Mouse (Mus musculus) heart, adult 11 months (tissue): ENCODE results near the gene Bcas1.
A peak's percentile ranks its signal among the peaks of the same experiment; 100 is the strongest.
"Not testable (repeated sequence)": the region's sequence is repeated elsewhere in the genome, so short reads cannot be mapped to it uniquely, and the experiment has no call there.

Experiments used
- DNase-seq: peaks from one replicate; pipeline ENCODE4 v3.0.0; 2022

Gene Bcas1

DNA sequence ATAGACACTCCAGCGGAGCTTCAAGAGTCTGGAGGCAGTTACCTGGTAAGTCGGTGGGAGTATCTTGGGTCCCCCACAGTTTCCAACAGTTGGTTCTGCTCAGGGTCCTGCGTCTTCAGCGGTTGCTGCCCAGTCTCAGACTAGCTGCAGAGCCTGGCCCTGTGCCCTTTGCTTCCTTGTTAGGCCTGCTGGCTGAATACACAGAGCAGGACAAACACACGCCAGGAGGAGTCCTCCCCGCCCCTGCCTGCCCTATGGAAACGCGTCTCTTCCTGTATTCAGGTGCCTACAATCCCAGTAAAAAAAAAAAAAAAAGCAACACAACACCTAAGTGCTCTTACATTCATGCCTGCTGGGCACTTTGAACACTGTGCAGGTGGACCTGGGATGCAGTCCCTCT, at the start of gene Bcas1:
TSS of gene Bcas1 (minus strand) at position 142 of the 400 bp plus-strand sequence.
- no peak for DNase-seq

DNA sequence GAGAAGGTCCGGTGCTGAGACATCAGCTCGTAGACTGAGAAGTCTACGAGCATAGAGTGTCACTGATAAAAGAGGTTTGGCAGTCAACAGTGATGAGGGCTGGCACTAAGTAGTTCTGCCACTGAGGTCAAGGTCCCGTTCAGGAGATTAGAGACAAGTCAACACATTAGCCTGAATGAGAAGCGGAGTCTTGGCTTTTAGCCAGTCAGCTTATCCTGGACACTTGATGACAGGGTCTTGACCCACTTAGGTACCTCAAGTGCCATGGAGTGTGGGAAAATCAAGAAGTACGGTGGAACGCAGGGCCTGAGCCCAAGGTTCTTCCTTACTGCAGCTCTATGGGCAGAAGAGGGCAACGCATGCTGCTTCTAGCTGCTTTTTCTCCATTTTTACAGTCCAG, 49.0 kb upstream of the Bcas1 start:
- no peak for DNase-seq

DNA sequence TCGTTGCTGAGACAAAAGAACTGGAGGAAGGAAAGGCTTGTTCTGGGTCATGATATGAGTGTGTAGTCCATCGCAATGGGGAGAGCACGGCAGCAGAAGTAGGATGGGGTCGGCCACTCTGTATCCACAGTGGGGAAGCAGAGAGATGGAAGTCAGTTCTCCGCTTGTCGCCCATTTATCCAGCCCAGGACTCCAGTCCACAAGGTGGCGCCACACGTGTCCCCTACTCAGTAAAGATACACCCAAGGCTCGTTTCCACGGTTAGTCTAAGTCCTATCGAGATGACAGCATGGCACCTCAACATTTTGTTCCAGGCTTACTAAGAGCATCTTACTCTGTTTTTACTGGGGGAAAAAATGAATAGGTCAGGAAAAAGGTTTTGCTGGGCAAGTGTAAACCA, 48.6 kb upstream of the Bcas1 start:
- DNase-seq = no peak

DNA sequence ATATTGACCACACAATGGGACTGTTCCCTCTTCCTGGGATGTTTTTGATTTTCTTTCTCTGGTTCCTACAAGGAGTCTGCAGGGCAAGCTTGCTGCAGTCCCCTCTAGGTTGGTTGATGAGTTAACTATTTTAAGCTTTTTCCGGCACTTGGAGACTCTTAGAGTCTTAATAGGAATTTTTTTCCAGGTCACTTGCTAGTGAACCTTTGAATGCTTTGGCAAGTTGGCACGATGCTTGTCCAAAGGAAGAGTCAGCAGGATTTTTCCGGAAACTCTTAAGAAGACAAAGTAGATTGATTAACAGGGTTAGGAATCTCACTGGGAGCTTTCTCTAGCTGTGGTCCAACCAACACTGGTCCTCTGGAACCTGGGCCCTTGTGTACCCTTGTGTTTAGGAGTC, 47.5 kb upstream of the Bcas1 start:
- DNase-seq = no peak

DNA sequence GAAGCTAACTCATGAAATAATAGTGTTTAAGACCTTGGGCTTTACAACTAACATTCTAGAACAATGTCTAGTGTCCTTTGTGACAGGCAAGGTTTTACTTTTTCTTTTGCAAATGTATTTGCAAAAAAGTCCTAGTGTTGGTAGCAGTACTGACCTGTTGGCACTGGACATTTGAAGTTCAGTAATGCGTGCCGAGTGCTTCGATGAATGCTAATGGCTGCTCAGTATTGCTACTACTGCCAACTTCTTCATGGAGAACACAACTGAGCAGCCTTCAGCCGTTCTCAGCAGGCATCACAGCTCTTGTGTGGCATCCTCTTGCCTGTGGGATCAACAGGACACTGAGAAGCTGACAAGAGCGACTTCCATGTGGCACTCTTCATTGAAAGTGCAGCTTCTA, 46.5 kb upstream of the Bcas1 start:
- no peak for DNase-seq

DNA sequence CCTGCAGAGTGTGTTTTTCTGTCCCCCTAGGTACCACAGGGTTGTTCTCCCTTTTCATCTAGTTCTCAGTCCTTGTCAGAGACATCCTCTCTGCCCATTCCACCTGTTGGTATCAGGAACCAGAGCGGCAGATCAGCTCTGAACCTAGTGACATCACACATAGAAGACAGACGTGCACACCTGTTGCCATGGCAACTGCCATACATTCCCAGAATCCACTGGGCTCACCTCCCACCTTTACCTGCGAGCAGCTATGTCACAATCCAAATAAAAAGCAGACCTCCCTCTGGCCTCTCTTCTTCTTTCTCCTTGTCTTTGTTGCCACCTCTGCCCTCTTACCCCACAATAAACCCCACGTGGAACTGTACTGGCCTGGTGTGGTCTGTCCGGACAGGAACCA, 42.9 kb upstream of the Bcas1 start:
- DNase-seq = peak; percentile 71

DNA sequence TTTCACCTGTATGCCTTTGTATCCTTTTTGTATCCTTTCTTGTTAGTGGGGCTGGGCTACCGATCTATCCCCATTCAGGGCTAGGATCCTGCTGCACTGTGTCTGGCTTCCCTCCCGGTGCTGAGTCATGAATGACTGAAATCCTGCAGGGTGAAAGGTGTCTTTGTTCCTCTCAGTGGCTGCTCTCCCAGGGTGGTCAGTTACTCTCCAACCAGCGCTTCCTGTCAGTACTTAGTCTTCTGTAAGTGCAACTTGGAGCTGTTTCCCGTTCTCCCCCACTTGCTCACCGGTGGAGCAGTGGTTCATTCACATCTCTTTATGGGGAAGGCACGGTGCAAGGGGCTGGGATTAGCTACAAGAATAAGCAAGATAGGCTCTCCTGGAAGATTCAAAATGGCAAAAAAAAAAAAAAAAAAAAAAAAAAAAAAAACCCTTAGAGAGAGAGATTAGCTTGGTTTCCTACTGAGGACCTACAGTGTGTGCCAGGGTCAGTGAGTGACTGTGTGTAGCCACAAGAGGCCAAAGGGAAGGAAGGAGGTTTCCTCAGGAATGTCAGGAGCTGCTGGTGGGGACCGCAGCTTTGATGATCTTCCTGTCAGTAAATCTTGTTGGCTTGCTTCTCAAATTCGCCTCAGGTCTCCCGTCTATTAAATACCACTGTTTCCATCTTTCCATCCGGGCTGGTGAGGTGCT, 42.1 kb upstream of the Bcas1 start:
- DNase-seq = peak; percentile 83

DNA sequence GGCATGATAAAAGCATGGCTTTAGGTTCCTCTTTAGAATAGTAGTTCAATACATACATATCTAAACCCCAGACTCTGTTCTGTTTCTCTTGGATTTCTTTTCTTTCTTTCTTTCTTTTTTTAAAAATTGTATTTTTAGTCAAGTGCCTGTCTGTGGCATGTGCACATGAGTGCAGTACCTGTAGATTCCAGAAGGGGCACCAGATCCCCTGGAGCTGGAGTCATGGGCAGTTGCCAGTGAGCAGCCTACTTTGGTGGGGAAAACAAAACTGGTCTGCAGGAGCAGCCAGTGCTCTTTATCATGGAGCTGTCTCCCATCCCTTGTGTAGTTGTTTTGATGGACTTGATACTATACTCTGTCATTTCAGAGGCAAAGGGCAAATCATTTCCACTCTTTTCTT, 40.4 kb upstream of the Bcas1 start:
- DNase-seq = peak; percentile 48

DNA sequence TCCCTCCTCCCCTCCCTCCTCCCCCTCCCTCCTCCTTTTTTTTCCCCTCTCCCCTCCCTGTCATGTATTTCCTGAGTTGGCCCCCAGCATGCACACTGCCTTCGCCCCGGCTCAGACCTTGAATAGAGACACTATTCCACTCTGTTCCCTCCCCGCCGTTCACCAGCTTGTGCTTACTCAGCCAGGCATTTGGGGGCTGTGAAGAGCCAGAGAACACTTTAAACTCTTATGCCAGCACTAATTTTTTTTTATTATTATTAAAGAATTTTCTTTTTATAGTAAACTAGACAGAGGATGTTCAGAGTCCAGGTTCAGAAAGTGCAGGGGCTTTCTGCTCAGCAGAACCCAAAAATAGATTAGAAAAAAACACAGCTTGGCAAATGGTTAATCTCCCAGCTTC, 37.2 kb upstream of the Bcas1 start:
- DNase-seq = peak; percentile 55

DNA sequence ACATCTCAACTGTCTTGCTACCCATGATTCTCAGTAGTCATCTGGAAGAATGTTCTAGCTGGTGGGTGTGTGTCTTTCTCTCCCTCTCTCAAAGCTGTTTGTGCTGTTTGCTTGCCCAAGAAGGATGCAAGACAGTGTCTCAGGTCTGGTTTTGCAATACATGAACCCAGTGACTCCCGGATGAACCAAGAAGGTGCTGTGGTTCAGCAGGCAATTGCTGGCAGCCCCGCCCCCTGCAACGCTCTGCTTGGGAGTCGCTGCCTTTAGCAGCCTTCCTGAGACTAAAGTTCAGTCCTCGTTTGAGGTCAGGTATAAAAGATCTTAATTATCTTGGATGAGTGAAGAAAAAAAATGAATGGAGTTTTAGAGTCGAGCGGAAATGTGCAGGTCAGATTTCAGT, 34.0 kb upstream of the Bcas1 start:
- DNase-seq = peak; percentile 23

DNA sequence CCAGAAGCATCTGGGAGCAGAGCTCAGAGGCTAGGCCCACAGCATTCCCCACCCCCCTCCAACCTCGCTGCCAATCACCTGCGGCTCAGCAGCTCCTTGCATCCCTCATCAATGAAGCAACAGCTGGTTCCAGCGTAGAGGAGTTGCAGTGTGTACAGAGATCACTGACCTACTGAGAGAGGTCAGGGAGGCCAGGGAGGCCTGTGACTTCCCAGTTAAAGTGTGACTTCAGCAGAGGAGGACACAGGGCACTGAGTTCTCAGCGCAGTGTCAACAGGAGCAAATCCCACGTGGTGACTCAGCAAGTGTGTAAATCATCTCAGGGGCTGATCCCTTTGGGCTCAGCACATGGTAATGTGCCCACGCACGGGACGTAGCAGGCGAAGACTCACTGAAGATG, 32.2 kb upstream of the Bcas1 start:
- peak; percentile 72 for DNase-seq

DNA sequence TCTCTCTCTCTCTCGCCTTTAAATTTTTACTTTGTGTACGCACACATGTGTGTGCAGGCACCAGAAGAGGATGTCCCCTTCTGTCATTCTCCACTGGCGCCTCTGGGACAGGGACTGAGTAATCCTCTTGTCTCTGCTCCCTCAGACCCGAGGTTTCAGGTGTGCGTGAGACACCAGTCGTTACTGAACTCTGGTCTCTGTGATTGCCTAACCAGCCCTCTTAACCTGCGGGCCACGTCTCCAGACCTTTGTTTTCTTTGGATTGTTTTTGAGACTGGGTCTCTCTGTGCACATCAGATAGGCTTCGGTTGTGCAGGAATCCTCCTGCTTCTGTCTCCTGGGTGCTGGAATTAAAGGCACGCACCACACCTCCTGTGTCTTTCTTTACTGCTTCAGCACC, 31.5 kb upstream of the Bcas1 start:
- DNase-seq = peak; percentile 49

DNA sequence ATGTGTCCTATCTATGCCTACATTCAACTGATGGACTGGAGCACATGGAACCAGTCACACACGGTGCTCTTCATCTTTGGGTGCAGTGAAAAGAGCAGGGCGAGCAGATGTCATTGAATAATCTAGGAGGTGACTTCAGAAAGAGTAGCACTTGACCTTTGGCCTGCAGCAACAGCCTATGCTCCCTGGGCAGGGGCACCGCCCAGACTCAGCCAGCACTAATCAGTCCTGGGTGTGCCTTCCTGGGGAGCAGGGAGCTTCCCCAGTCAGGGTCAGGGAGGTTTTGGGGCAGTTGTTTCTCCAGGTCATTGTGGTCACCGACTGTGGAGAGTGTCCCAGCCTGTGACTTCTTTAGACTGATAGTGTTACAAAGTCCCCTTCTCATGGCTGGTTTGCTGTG, 26.2 kb upstream of the Bcas1 start:
- not testable (repeated sequence) for DNase-seq

DNA sequence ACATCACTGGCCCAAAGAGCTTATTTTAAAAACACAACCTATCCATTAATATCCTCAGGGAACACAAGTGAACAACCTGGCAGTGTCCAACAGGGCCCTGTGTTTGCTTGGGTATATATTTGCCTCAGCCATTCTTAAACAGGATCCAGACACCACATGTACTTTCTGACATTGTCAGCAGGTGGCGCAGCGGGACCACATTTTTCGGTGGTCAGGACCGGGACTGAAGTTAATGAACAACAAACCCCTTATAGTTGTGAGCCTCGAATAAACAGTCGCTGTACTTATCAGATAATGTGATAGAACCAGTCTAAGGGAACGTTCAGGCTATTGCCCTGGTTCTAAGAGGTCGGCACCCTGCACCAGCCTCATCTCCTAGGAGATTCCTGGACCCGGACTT, 23.3 kb upstream of the Bcas1 start:
- DNase-seq = peak; percentile 93

DNA sequence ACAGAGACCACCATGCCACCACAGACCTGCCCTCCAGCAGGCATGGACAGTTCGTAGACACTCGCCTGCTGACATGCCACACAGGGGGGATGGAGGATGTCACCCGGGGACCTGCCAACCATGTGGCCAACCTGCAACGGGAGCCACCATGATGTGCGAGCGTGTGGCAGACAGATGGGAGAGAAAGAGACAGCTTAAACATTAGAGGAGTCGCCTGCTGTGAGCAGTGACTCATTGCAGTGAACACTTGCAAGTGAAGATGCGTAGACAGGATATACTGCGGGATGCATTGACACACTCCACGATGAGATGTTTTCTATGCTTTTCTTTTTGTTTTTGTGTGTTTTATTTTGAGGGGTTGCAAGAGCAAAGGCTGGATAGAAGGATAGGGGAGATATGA, 20.0 kb upstream of the Bcas1 start:
- no peak for DNase-seq

DNA sequence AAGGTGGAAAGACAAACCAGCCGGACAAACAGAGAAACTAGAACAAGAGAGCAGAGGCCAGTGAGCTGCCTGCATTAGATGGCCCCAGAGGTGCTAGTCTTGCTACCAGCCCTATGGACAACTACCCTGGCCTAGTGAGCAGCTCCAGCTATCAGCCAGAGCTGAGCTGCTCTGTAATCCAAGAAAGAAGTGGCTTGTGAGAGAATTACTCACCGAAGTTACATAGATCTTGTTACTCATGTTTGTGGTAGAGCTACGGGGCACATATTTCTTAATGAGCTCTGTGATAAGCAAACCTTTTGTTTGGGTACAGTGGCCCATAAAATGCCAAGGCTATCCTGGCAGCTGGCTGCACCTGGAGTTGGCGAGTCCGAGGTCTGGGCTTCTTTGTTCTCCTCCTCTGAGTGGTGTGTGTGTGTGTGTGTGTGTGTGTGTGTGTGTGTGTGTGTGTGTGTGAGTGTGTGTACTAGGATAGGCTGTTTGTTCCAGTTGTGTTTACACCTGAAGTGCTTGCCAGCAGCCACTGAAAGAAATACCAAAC, 19.3 kb upstream of the Bcas1 start:
- no peak for DNase-seq

DNA sequence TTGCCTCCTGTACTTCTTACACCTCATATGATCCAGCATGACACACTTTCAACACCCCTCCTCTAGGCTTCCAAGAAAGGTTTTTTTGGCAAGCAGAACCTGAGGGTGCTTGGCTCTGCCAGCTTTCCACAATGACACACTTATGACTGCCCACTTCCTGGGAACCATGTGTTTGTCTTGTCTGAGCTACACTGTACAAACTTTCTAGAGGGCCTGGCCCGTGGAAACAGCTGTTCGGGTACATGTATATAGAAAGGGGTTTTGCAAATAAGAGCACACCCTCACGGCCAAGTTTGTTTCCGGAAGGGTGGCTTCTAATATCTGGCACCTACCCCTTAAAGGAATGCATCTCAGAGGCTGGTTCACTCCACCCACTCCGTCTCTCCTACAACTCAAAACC, 18.2 kb upstream of the Bcas1 start:
- DNase-seq = no peak

DNA sequence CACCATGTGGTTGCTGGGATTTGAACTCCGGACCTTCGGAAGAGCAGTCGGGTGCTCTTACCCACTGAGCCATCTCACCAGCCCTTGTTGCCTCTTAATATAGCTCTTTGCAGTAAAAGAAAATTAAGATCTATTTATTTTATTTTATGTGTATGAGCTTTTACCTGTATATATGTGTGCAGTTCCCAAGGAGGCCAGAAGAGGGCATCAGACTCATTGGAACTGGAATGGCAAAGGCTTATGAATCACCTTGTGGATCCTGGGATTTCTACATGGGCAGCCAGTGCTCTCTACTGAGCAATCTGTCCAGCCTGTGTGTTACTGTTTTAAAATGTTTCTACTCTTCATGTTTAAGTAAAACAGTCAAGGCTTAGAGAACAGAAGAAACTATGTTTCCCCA, 14.9 kb upstream of the Bcas1 start:
- DNase-seq = no peak

DNA sequence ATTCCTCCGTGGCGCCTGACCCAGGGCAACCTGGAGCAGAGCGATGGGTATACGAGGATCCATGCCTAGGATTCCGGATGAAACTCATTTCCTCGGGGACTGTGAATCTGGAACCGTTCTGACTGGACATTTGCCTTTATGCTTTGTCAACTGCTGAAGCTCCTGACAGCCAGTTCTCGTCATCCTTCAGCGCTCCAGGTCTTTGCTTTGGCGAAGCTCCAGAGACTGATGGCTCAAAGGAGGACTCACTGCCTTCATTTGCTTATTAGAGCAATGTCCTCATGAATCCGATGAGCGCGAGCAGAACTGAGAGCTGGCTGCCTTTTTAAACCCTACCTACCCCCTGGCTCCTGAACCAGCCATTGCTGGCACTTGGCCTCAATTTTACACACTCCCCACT, 11.1 kb upstream of the Bcas1 start:
- DNase-seq = no peak

DNA sequence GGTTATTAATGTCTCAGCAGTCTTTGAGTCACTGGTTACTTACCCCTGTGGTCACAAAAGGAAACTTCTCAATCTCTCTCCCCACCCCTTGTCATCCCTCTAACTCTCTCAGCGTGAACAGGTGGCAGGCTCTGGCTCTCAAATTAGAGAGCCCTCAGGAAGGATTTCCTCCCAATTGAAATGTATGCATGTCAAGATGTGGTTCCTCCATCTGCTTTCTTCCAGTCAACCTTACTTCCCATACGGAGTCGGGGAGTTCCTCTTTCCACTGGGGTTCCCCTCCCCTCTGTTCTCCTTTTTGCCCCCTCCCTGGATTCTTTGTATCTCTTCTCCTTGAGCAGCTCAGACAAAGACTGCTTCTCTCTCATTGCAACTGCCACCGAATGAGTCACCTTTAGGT, 8.6 kb upstream of the Bcas1 start:
- no peak for DNase-seq

DNA sequence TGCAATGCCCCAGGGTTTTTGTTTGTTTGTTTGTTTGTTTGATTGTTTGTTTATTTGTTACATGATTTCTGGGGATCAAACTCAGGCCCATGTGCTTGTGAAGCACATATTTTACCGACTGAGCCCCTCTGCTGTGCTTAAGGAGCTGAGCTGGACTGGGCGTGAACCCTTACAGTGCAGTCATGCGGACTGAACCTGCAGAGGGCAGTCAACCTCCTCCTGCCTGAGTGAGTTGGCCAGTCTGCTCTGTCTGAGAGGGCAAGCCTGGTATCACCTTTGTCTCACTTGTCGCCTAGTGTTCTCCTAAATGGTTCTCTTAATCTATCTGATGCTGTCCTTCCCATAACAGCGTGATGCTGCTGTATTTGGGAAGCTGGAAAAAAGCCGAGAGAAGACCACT, 4.5 kb upstream of the Bcas1 start:
- DNase-seq = no peak

DNA sequence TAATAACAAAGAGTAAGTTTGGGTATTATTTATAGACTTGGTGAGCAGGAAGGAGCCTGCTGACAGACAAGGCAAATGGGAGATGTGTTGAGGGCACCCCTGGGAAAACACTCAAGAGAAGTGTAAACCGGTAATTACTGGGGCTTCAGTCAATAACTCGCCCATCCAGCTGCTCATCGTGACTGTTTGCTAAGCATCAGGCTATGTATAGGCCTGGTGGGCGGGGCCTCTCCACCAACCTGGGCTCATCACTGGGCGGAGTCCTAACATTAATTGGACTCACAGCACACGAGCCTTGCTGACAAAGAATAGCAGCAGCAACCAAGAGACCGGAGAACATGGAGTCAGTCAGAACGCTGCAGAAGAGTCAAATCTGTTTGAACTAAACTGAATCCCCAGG, 1.3 kb upstream of the Bcas1 start:
- DNase-seq = no peak

DNA sequence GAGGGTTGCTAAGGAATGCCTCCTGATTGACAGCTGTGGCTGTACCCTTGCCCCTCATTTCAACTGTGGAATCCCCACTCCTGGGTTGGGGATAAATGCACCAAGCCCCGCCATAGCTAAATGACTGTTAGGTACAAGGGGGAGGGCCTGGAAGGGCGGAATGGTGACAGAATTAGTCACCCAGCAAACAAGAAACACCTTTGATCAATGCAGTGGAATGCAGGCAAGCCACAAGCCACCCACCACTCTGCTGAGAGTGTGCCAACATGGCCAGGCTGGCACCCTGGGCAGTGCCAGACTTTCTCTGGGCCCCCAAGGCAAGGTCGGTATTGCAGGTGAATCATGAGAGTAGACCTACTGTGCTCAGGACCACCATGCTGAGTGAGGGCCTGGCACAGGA, 3.5 kb downstream of the Bcas1 start:
- no peak for DNase-seq

DNA sequence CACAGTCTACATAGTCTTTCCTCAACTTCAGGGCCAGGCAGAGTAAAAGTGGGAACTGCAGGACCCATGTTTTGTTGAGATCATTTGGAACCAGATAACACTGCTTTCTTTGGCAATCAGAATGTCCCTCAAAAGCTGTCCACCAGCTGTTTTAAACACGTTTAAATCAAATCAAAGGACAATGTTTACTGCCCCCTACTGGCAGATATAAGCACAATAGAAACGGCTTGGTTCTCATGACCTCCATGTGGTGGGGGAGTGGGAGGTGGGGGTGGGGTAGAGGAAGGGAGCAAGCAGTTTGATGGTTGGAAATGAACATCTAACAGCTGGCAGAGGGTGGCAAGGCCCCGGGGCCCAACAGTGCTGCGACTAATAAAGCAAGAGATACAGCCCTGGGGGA, 5.7 kb downstream of the Bcas1 start:
- DNase-seq = no peak

DNA sequence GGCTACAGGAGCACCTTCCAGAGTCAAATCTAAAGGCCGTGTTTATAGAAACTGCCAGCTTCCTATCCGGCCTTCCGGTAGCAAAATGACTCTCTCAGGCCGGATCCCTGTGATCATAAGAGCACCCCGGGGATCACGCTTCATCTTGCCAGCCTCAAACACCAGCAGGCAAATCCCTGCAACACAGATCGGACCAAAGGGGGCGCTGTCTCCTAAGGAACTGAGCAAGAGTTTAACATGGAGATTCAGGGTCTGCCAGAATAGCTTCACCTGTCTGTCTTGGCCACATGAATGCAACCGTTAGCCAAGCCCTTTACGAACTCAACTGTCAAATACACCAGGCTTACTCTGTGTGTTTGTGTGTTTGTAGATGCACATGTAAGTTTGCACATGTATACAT, 8.9 kb downstream of the Bcas1 start:
- no peak for DNase-seq
